Mouse (Mus musculus): ENCODE data around the gene Trim9.

DNA sequence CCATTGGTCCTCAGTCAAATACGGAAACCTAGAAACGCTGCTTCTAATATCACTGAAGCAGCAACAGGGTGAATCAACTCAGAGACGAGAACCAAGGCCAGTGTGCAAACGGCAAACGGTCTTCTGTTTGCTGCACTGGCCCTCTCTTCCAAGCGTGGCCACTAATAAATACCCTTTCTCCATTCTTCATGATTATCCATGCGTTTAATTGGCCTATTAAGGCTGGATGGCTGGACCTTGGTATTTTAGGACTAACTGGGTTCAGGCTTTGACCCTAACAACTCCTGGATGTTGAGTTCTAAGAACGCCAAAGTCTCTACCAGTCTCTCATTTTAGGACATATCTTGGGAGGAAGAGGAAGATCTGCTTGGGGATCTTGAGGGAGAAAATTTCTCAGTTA is 7.5 kb upstream of the Trim9 start:
- no peak for TF ChIP-seq POLR2A (IDR thresholded peaks at IDR 0.05; ENCODE audit: low read depth, low read length)
- no peak for TF ChIP-seq CTCF (IDR thresholded peaks at IDR 0.05; ENCODE audit: extremely low read depth, insufficient read depth, insufficient read length, insufficient replicate concordance)
